30 mouse cellular contexts compared by ENCODE assay signal in genomic region chr3:54141376-54141775, GRCm38 (mm10).
"Had no signal": no experiment of that assay in that cellular context is flagged by ENCODE, and none has a peak within 500 bp of the region (broad histone marks: within the 10 kb centered on the region; RNA-seq: fewer than 3 reads in every experiment).

No protein-coding gene starts in this region.

- H3K27me3 ChIP-seq: heart, embryonic 12.5 days; heart, embryonic 13.5 days; heart, embryonic 15.5 days; hindbrain, embryonic 12.5 days; hindbrain, embryonic 13.5 days; hindbrain, embryonic 15.5 days; intestine, embryonic 15.5 days; kidney, embryonic 15.5 days had no signal

- H3K4me3 ChIP-seq: heart, embryonic 12.5 days; heart, embryonic 13.5 days; heart, embryonic 15.5 days; hindbrain, embryonic 10.5 days; hindbrain, embryonic 12.5 days; hindbrain, embryonic 13.5 days; hindbrain, embryonic 15.5 days; intestine, embryonic 15.5 days; kidney, embryonic 15.5 days; layer of hippocampus, adult 2 months; left cerebral cortex, adult 2 months had no signal

- H3K4me1 ChIP-seq: heart, embryonic 12.5 days; heart, embryonic 13.5 days; heart, embryonic 15.5 days; hindbrain, embryonic 12.5 days; hindbrain, embryonic 13.5 days; hindbrain, embryonic 15.5 days; intestine, embryonic 15.5 days; kidney, embryonic 15.5 days had no signal

- H3K27ac ChIP-seq: heart, embryonic 13.5 days; heart, embryonic 15.5 days; hindbrain, embryonic 10.5 days; hindbrain, embryonic 12.5 days; hindbrain, embryonic 13.5 days; hindbrain, embryonic 14.5 days; hindbrain, embryonic 15.5 days; hindbrain, postnatal 0 days; intestine, embryonic 15.5 days; kidney, embryonic 15.5 days; kidney, postnatal 0 days; layer of hippocampus, adult 2 months; left cerebral cortex, adult 2 months had no signal

- DNase-seq: heart, postnatal 10 days; heart, postnatal 14 days; heart, postnatal 36 days; heart, postnatal 4 days; kidney, adult 11 months; kidney, adult 18-20 months; kidney, adult 2 months; kidney, adult 8-10 months; kidney, adult 9 months; kidney, postnatal 10 days; kidney, postnatal 14 days; kidney, postnatal 25 days; kidney, postnatal 36 days; kidney, postnatal 4 days; layer of hippocampus, adult 9-11 months; layer of hippocampus, postnatal 36 days had no signal

- H3K36me3 ChIP-seq: heart, embryonic 12.5 days; heart, embryonic 13.5 days; heart, embryonic 15.5 days; hindbrain, embryonic 10.5 days; hindbrain, embryonic 12.5 days; hindbrain, embryonic 13.5 days; hindbrain, embryonic 15.5 days; intestine, embryonic 15.5 days; kidney, embryonic 15.5 days had no signal

- H3K9me3 ChIP-seq: heart, embryonic 12.5 days; heart, embryonic 13.5 days; heart, embryonic 15.5 days; hindbrain, embryonic 10.5 days; hindbrain, embryonic 12.5 days; hindbrain, embryonic 13.5 days; hindbrain, embryonic 15.5 days; intestine, embryonic 15.5 days; kidney, embryonic 15.5 days had no signal
